Mouse (Mus musculus) kidney, embryonic 14.5 days (tissue): ENCODE data around the gene Acss2. TPM values are rescaled to one million over a fixed set of nuclear protein-coding genes. Genes with fewer than 3 reads are reported as not detected.
"Not testable (repeated sequence)": the region's sequence is repeated elsewhere in the genome, so short reads cannot be mapped to it uniquely, and the experiment has no call there.

Experiments
- ATAC-seq: fragments of 200-750 bp; cut with Nextera tagmentation; 2 replicates; pipeline ENCODE4 v1.8.0; 2017; ENCODE audit warnings: moderate number of reproducible peaks, mild to moderate bottlenecking, moderate TSS enrichment, moderate library complexity; ENCODE audit not compliant: low FRiP score, low TSS enrichment
- H3K27ac ChIP-seq: fragments of 300-500 bp; sonication (generic); 2 replicates; pipeline ENCODE4 v1.5.1; 2014; ENCODE audit warnings: low read depth, mild to moderate bottlenecking, low read length, moderate library complexity, mixed read lengths
- H3K27me3 ChIP-seq: fragments of 300-500 bp; sonication (generic); 2 replicates; pipeline ENCODE4 v1.6.1; 2014; ENCODE audit warnings: mild to moderate bottlenecking, low read length; ENCODE audit not compliant: control insufficient read depth, insufficient read depth
- H3K36me3 ChIP-seq: fragments of 300-500 bp; sonication (generic); 2 replicates; pipeline ENCODE4 v1.6.1; 2014; ENCODE audit warnings: low read length, mixed read lengths; ENCODE audit not compliant: control insufficient read depth, insufficient read depth
- H3K4me1 ChIP-seq: fragments of 300-500 bp; sonication (generic); 2 replicates; pipeline ENCODE4 v1.6.1; 2014; ENCODE audit warnings: low read length, mixed read lengths; ENCODE audit not compliant: control insufficient read depth, insufficient read depth
- H3K4me2 ChIP-seq: fragments of 300-500 bp; sonication (generic); replicated peaks from 2 replicates; pipeline ENCODE4 v1.6.1; 2014; ENCODE audit warnings: low read depth, mild to moderate bottlenecking, low read length
- H3K4me3 ChIP-seq: fragments of 300-500 bp; sonication (generic); 2 replicates; pipeline ENCODE4 v1.5.1; 2014; ENCODE audit warnings: mild to moderate bottlenecking, low read length
- H3K9ac ChIP-seq: fragments of 300-500 bp; sonication (generic); 2 replicates; pipeline ENCODE4 v1.6.1; 2014; ENCODE audit warnings: low read depth, mild to moderate bottlenecking, low read length, moderate library complexity
- H3K9me3 ChIP-seq: fragments of 300-500 bp; sonication (generic); 2 replicates; pipeline ENCODE4 v1.6.1; 2016; ENCODE audit warnings: low read length; ENCODE audit not compliant: control insufficient read depth
- WGBS: fragments of 180-500 bp; shearing (Covaris S2); extraction: QIAGEN DNeasy Blood & Tissue Kit; methylation state at CpG from one replicate; pipeline ENCODE4 v1.1.7; 2014; 5-methylcytosine and 5-hydroxymethylcytosine counted together
- polyA plus RNA-seq: library from polyadenylated mRNA; unstranded; fragments of >200 nt; fragmentation: Nextera tagmentation; extraction: Ambion mirVana; gene quantifications from 2 replicates; pipeline ENCODE4 v1.2.1, GENCODE M21; 2014

Gene Acss2
- polyA plus RNA-seq, 1 experiment from 2014 or later: 10.0 TPM

DNA sequence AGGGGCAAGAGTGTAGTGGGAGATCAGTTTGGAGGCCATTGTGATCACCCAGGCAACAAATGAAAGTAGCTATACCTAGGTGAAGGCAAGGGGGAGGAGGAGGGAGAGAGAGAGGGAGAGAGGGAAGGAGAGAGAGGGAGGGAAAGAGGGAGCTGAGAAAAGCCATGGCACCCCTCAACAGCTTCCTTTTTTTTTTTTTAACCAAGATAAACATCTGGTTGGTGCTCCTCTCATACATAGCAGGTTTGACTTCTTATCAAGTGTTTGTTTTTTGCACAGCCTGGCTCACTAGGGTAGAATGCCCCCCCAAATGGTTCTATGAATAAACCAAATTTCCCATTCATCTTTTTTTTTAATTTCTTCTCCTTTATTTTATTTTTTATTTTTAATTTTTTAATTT is 18.5 kb downstream of the Acss2 start:
- Histone ChIP-seq H3K4me2 (no peak overlapping the region), H3K9me3 (no peaks in the 10 kb centered on the region), H3K4me3 (no peak overlapping the region), H3K27me3 (no peaks in the 10 kb centered on the region), H3K9ac (no peak overlapping the region), H3K27ac (no peak overlapping the region), H3K36me3 (no peaks in the 10 kb centered on the region), H3K4me1 (no peaks in the 10 kb centered on the region)
- no peak for ATAC-seq

DNA sequence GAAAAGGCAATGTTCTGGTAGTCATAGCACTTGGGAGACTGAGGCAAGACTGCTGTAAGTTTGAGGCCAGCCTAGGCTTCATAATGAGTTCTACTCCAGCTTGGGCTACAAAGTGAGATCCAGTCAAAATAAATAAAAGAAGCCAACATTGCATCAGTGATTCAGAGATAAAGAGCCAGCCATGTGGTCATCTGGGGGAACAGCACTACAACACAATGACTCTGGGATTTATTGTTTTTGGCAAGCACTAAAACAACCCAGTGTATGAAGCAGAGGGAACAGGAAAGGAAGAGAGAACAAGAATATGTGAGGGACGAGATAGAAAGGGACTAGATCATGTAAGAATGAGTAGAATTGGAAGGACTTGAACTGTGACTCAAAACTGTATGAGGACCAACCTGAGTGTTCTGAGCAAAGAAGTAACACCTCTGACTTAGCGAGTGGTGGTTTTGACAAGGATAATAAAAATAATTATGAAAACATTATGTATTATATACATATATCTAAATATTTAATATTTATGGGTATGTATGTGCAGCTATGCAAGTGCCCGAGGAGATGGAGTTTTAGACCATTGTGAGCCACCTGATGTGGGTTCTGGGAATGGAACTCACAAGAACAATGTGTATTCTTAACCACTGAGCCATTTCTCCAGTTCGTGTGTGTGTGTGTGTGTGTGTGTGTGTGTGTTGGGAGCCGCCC is 20.2 kb downstream of the Acss2 start:
- 79% methylated on average over 5 of the region's 5 CpGs for WGBS
- Histone ChIP-seq H3K4me1 (no peaks in the 10 kb centered on the region), H3K4me3 (no peak overlapping the region), H3K9ac (no peak overlapping the region), H3K36me3 (no peaks in the 10 kb centered on the region), H3K9me3 (no peaks in the 10 kb centered on the region), H3K4me2 (no peak overlapping the region), H3K27ac (no peak overlapping the region), H3K27me3 (no peaks in the 10 kb centered on the region)
- no peak for ATAC-seq

DNA sequence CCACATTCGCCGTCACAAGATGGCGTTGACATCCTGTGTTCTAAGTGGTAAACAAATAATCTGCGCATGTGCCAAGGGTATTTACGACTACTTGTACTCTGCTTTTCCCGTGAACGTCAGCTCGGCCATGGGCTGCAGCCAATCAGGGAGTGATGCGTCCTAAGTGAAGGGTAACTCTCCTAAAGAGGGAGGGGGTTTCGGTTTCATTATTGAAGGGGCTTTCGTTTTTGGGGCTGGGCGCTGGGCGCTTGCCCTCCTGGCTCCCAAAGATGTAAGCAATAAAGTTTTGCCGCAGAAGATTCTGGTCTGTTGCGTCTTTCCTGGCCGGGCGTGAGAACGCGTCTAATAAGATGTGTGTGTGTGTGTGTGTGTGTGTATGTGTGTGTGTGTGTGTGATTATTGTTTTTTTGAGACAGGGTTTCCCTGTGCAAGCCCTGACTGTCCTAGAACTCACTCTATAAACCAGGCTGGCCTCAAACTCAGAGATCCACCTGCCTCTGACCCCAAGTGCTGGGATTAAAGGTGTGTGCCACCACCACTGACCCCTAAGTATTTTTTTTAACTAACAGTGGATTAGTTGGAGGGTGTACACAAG is 20.8 kb downstream of the Acss2 start:
- H3K9ac ChIP-seq, ATAC-seq, H3K4me2 ChIP-seq, H3K27me3 ChIP-seq, H3K9me3 ChIP-seq, H3K36me3 ChIP-seq, H3K27ac ChIP-seq, H3K4me1 ChIP-seq, H3K4me3 ChIP-seq: not testable (repeated sequence)
- WGBS: 82% methylated on average over 12 of the region's 19 CpGs

DNA sequence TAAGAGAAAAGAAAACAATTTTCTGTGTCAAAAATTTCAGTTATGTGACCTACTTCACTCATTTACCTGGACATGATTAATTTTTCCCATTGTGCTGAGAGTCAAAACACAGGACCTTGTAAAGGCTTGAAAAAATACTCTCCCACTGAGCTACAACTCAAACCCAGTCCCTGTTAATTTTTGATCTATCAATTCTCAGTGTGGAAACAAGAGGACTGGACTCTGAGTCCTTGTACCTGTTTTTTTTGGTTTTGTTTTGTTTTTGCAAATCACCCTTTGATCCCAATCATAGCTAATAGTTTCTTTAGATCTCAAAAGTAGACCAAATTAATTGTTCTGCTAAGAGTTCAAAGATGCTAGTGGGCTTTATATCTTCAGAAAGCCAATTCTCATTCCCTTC is 21.9 kb downstream of the Acss2 start:
- no peaks in the 10 kb centered on the region for H3K9me3 ChIP-seq
- H3K9ac ChIP-seq: no peak overlapping the region
- H3K27ac ChIP-seq: no peak overlapping the region
- no peak overlapping the region for H3K4me3 ChIP-seq
- no peaks in the 10 kb centered on the region for H3K4me1 ChIP-seq
- H3K36me3 ChIP-seq: no peaks in the 10 kb centered on the region
- no peak for ATAC-seq
- H3K4me2 ChIP-seq: no peak overlapping the region
- no peaks in the 10 kb centered on the region for H3K27me3 ChIP-seq

DNA sequence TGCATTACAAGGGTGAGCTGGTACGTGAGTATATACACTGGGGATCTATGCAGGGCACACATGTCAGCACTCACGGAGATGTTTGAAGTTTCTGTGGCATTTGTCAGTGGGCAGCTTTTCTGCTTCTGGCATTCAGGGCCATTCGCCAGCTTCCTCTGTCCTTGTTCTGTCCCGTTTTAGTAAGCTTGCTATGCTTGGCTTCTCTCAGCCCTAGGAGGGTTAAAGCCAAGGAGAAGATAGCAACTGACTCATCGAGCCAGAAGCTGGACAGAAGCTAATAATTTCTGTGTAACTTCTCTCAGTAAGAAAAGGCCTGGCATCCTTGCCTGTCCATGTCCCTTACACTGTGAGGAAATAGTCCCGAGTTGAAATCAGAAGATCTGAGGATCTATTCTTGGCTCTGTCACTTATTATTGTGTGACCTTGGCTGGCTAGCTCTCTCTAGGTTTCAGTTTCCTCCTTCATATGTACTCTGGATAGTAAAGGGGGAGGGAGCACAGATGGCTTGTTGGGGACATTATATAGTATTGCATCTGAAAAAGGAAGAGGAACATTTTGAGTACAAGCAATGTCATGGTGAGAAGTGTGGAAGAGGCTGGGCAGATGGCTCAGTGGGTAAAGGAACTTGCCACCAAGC is 23.2 kb downstream of the Acss2 start:
- H3K9ac ChIP-seq: no peak overlapping the region
- no peak overlapping the region for H3K4me2 ChIP-seq
- H3K4me3 ChIP-seq: no peak overlapping the region
- no peaks in the 10 kb centered on the region for H3K9me3 ChIP-seq
- H3K27ac ChIP-seq: no peak overlapping the region
- H3K4me1 ChIP-seq: no peaks in the 10 kb centered on the region
- no peak for ATAC-seq
- 72% methylated on average over 6 of the region's 6 CpGs for WGBS
- no peaks in the 10 kb centered on the region for H3K27me3 ChIP-seq
- no peaks in the 10 kb centered on the region for H3K36me3 ChIP-seq

DNA sequence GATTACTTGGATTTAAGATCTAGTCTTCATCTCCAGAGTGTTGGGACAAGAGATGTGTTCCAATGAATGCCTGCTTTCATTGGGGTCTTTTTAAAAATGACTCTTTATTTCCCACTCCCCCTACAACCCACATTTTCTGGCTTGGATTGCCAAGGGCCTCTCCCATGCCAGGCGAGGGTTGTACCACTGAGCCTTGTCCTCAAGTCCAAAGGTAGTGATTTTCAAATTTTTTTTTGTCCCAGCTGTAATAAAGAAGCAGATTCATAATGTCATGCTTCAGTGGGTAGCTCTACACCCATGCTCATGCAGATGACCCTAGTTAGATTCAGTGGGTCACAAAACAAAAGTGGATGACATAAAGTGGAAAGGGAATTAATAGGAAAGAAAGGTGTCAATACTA is 29.2 kb downstream of the Acss2 start:
- Histone ChIP-seq H3K4me1 (no peaks in the 10 kb centered on the region), H3K4me2 (no peak overlapping the region), H3K27ac (no peak overlapping the region), H3K27me3 (no peaks in the 10 kb centered on the region), H3K9ac (no peak overlapping the region), H3K36me3 (no peaks in the 10 kb centered on the region), H3K9me3 (no peaks in the 10 kb centered on the region), H3K4me3 (no peak overlapping the region)
- 79% methylated on average over 1 of the region's 1 CpGs for WGBS
- no peak for ATAC-seq

DNA sequence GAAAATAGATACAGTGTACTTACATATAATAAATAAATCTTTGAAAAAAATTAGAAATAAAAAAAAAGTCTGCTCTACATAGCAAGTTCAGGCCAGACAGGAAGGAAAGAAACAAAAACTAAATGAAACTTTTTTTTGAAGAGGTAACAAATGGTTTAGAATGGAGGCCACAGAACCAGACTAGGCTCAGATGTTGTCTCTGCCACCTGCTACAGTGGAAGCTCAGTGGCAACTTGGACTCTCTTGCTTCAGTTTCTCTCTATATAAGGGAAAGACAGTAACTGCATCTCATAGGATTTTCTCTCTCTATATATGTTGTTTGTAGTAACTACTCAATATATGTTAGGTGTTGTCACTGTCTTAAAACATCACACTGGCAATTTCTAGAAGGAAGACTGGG is 34.6 kb downstream of the Acss2 start:
- no peak for ATAC-seq
- H3K27me3 ChIP-seq: no peaks in the 10 kb centered on the region
- H3K27ac ChIP-seq: no peak overlapping the region
- no peak overlapping the region for H3K9ac ChIP-seq
- H3K36me3 ChIP-seq: no peaks in the 10 kb centered on the region
- H3K4me1 ChIP-seq: no peaks in the 10 kb centered on the region
- no peak overlapping the region for H3K4me2 ChIP-seq
- H3K9me3 ChIP-seq: no peaks in the 10 kb centered on the region
- H3K4me3 ChIP-seq: no peak overlapping the region

DNA sequence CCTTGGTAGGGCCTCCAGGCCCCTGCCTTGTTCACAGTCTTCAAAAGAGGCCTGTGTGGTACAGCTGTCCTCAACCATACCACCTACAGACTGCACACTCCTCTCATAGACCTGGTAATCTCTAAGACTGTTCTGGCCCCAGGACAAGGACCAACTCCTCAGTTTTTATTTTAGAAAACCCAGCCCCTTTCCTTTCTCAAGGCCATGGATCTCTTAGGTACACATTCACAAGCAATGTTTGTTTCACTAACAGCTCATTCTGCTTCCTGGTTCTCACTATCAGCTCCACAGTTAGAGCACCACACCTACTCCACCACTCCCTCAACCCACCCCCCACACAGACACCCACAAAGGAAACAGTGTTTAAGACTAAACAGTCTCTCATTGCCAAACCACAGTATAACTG is 35.2 kb downstream of the Acss2 start:
- H3K9ac ChIP-seq: no peak overlapping the region
- no peaks in the 10 kb centered on the region for H3K9me3 ChIP-seq
- H3K4me3 ChIP-seq: no peak overlapping the region
- H3K4me2 ChIP-seq: no peak overlapping the region
- no peak overlapping the region for H3K27ac ChIP-seq
- H3K36me3 ChIP-seq: no peaks in the 10 kb centered on the region
- ATAC-seq: no peak
- H3K27me3 ChIP-seq: no peaks in the 10 kb centered on the region
- H3K4me1 ChIP-seq: no peaks in the 10 kb centered on the region

DNA sequence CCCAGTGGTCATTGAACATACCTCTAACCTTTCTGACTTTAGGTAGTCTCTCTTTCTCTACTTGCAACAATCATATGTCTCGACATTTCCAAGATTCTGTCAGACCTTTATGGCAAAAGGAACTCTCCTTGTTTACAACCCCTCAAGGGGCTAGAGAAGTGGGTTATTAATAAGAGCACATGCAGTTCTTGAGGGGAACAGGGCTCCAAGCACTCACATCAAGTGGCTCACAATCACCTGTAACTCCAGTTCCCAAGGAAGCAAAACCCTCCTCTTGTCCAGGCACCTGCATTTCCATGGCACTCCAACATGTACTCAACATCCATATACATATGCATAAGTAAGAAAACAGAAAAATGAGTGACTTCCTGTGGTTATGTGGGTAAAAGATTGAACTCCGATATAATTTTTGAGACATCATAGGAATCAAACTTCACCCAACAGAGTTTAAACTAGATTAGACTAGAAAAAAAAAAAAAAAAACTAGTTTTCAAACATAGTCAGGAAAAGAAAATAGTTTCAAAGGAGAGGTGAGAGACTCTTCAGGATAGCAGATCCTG is 36.8 kb downstream of the Acss2 start:
- H3K4me3 ChIP-seq: no peak overlapping the region
- no peaks in the 10 kb centered on the region for H3K27me3 ChIP-seq
- no peak overlapping the region for H3K4me2 ChIP-seq
- H3K9me3 ChIP-seq: no peaks in the 10 kb centered on the region
- no peak overlapping the region for H3K27ac ChIP-seq
- no peak overlapping the region for H3K9ac ChIP-seq
- no peak for ATAC-seq
- H3K36me3 ChIP-seq: no peaks in the 10 kb centered on the region
- WGBS: 90% methylated on average over 2 of the region's 2 CpGs
- H3K4me1 ChIP-seq: no peaks in the 10 kb centered on the region
